17 mouse cellular contexts compared by ENCODE assay signal in the genomic region with DNA sequence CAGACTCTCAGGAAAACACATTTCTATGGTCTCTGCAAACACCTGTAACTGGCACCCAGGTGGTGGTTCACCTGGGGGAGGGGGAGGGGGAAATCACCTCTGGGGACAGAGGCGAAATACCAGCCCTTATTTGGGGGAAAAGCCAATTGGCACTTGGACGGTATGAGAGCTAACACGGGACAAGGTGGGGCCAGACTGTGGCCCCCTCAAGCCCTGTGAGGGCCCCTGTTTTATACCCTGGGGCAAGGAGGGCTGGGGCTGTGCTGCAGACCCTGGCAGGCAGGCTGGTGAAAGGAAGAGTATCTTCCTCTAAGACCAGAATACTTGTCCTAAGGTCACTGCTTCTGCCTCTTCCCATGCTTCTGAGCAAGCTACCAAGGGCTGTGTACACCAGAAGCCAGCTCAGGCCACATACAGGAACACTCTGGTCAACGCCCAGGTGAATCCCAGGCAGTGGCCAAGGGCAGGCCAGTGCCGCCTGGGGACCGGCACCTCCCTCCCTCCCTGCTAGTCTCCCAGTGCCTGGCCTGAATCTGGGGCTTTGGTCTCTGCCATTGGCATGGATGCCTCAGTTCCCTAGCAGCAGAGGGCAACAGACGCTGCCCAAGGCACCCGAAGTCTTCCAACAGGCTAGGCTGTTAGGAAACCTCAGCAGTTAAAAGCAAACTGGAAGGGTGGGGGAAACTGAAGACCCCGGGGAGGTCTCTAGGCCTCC. TPM values are rescaled to one million over a fixed set of nuclear protein-coding genes. Genes with fewer than 3 reads are reported as not detected.
DNase-seq lines count a peak whose midpoint lies in the region; ATAC-seq and TF ChIP-seq lines count a peak whose summit lies in the region.
"Had no signal": no experiment of that assay in that cellular context is flagged by ENCODE, and none has a peak within 500 bp of the region (broad histone marks: within the 10 kb centered on the region; RNA-seq: fewer than 3 reads in every experiment).

No protein-coding gene starts in this region.

- no peak overlapping the region for H3K4me2 ChIP-seq in forebrain, embryonic 13.5 days
- H3K4me2 ChIP-seq in forebrain, embryonic 16.5 days (ENCODE audit: low read length), result no peak overlapping the region
- H3K4me2 ChIP-seq in midbrain, embryonic 12.5 days (replicated peaks), result no peak overlapping the region
- H3K4me2 ChIP-seq in midbrain, postnatal 0 days (ENCODE audit: low read depth, low read length, poor library complexity, severe bottlenecking), result no peak overlapping the region
- H3K4me2 ChIP-seq in midbrain, embryonic 15.5 days, result no peak overlapping the region
- H3K4me2 ChIP-seq: heart, embryonic 12.5 days; hindbrain, embryonic 14.5 days had no signal

- no peak overlapping the region for H3K27ac ChIP-seq in forebrain, embryonic 13.5 days
- H3K27ac ChIP-seq in forebrain, embryonic 16.5 days (ENCODE audit: low read length), result no peak overlapping the region
- H3K27ac ChIP-seq in midbrain, embryonic 12.5 days (replicated peaks), result no peak overlapping the region
- H3K27ac ChIP-seq in midbrain, postnatal 0 days (ENCODE audit: low read depth, low read length), result no peak overlapping the region
- H3K27ac ChIP-seq in midbrain, embryonic 15.5 days, result no peak overlapping the region
- H3K27ac ChIP-seq: hindbrain, embryonic 14.5 days had no signal

- no peaks in the 10 kb centered on the region for H3K9me3 ChIP-seq in forebrain, embryonic 13.5 days (replicated peaks)
- no peaks in the 10 kb centered on the region for H3K9me3 ChIP-seq in forebrain, embryonic 16.5 days (ENCODE audit: control insufficient read depth, low read length)
- no peaks in the 10 kb centered on the region for H3K9me3 ChIP-seq in midbrain, embryonic 12.5 days
- H3K9me3 ChIP-seq in midbrain, postnatal 0 days (ENCODE audit: low read length), result no peaks in the 10 kb centered on the region
- H3K9me3 ChIP-seq in midbrain, embryonic 15.5 days, result no peaks in the 10 kb centered on the region
- H3K9me3 ChIP-seq: G1E; heart, embryonic 12.5 days; megakaryocyte, embryonic 14.5 days had no signal

- H3K4me3 ChIP-seq in forebrain, embryonic 13.5 days, result no peak overlapping the region
- H3K4me3 ChIP-seq in forebrain, embryonic 16.5 days (replicated peaks; ENCODE audit: low read length), result no peak overlapping the region
- H3K4me3 ChIP-seq in midbrain, embryonic 12.5 days, result no peak overlapping the region
- no peak overlapping the region for H3K4me3 ChIP-seq in midbrain, postnatal 0 days (ENCODE audit: low read depth, low read length)
- H3K4me3 ChIP-seq in midbrain, embryonic 15.5 days, result no peak overlapping the region
- H3K4me3 ChIP-seq: heart, embryonic 12.5 days; megakaryocyte, embryonic 14.5 days had no signal

- peaks cover 53% of the 10 kb centered on the region for H3K36me3 ChIP-seq in forebrain, embryonic 13.5 days (ENCODE audit: poor library complexity, severe bottlenecking)
- H3K36me3 ChIP-seq in forebrain, embryonic 16.5 days (ENCODE audit: control insufficient read depth, insufficient read depth), result no peaks in the 10 kb centered on the region; the same call in 1 of the 2 replicates
- H3K36me3 ChIP-seq in midbrain, embryonic 12.5 days, result peaks cover 59% of the 10 kb centered on the region
- peaks cover 26% of the 10 kb centered on the region for H3K36me3 ChIP-seq in midbrain, postnatal 0 days (ENCODE audit: insufficient read depth, low read length)
- H3K36me3 ChIP-seq in midbrain, embryonic 15.5 days (replicated peaks), result peaks cover 9% of the 10 kb centered on the region; the same call in 1 of the 2 replicates

- no peak for ATAC-seq in forebrain, embryonic 13.5 days
- ATAC-seq in forebrain, embryonic 16.5 days, result no peak
- no peak for ATAC-seq in midbrain, embryonic 12.5 days (ENCODE audit: low FRiP score, low read depth)
- no peak for ATAC-seq in midbrain, postnatal 0 days (ENCODE audit: low FRiP score)
- no peak for ATAC-seq in midbrain, embryonic 15.5 days (replicated peaks)

- WGBS in forebrain, embryonic 13.5 days, result 89% methylated on average over 9 of the region's 9 CpGs
- WGBS in forebrain, embryonic 16.5 days, result 84% methylated on average over 9 of the region's 9 CpGs
- 90% methylated on average over 9 of the region's 9 CpGs for WGBS in midbrain, embryonic 12.5 days
- 89% methylated on average over 9 of the region's 9 CpGs for WGBS in midbrain, postnatal 0 days
- 89% methylated on average over 9 of the region's 9 CpGs for WGBS in midbrain, embryonic 15.5 days

- peak overlapping the region; percentile 50 for H3K9ac ChIP-seq in forebrain, embryonic 13.5 days
- H3K9ac ChIP-seq in forebrain, embryonic 16.5 days (replicated peaks; ENCODE audit: low read depth, low read length), result no peak overlapping the region
- 0 out of 2 replicates have a peak overlapping the region, but pooled peaks have one; percentile 20 for H3K9ac ChIP-seq in midbrain, embryonic 12.5 days (replicated peaks)
- no peak overlapping the region for H3K9ac ChIP-seq in midbrain, postnatal 0 days (replicated peaks; ENCODE audit: low read length, poor library complexity, severe bottlenecking)
- peak overlapping the region; percentile 4; the same call in 1 of the 2 replicates for H3K9ac ChIP-seq in midbrain, embryonic 15.5 days
- H3K9ac ChIP-seq: heart, embryonic 12.5 days had no signal

- no peaks in the 10 kb centered on the region for H3K27me3 ChIP-seq in forebrain, embryonic 13.5 days
- H3K27me3 ChIP-seq in forebrain, embryonic 16.5 days (replicated peaks; ENCODE audit: control insufficient read depth, insufficient read depth, low read length), result no peaks in the 10 kb centered on the region
- no peaks in the 10 kb centered on the region for H3K27me3 ChIP-seq in midbrain, embryonic 12.5 days
- no peaks in the 10 kb centered on the region for H3K27me3 ChIP-seq in midbrain, postnatal 0 days (ENCODE audit: insufficient read depth, low read length)
- H3K27me3 ChIP-seq in midbrain, embryonic 15.5 days (replicated peaks), result no peaks in the 10 kb centered on the region
- H3K27me3 ChIP-seq: heart, embryonic 12.5 days had no signal

- no peak for TF ChIP-seq CTCF in midbrain, postnatal 0 days (IDR thresholded peaks at IDR 0.05)

- peaks cover 68% of the 10 kb centered on the region for H3K4me1 ChIP-seq in forebrain, embryonic 13.5 days
- H3K4me1 ChIP-seq in forebrain, embryonic 16.5 days (replicated peaks; ENCODE audit: control insufficient read depth, insufficient read depth, low read length), result peaks cover 34% of the 10 kb centered on the region
- H3K4me1 ChIP-seq in midbrain, embryonic 12.5 days, result peaks cover 65% of the 10 kb centered on the region
- H3K4me1 ChIP-seq in midbrain, postnatal 0 days (ENCODE audit: insufficient read depth, low read length), result 0 out of 2 replicates have a peak, but pooled peaks cover 4% of the 10 kb centered on the region
- H3K4me1 ChIP-seq in midbrain, embryonic 15.5 days, result peaks cover 67% of the 10 kb centered on the region

- no peak for DNase-seq in midbrain, postnatal 0 days (ENCODE audit: low spot score)
- DNase-seq in cerebellum, adult 8-10 months, result peak; percentile 49
- DNase-seq in gastrocnemius, postnatal 10 days, result no peak
- DNase-seq: adrenal gland, postnatal 10 days; B cell, adult 2 months; gastrocnemius, postnatal 14 days; kidney, adult 2 months; lung, adult 2 months had no signal

RNA-seq across cellular contexts. Expression of a gene that starts 7.7 kb away (rescaled TPM):
- not detected in 2 replicates for polyA plus RNA-seq in forebrain, embryonic 13.5 days (2015; fragmentation: Nextera tagmentation; extraction: Ambion mirVana)
- polyA plus RNA-seq in forebrain, embryonic 16.5 days (2015; fragmentation: Nextera tagmentation; extraction: Ambion mirVana), result 1.4 TPM in 1 of 2 replicates, not detected in the other
- polyA plus RNA-seq in midbrain, embryonic 12.5 days (2016; fragmentation: Nextera tagmentation; extraction: Ambion mirVana), result 0.45 TPM in 1 of 2 replicates, not detected in the other
- total RNA-seq in midbrain, postnatal 0 days (2014; rRNA removed), result 8.2 and 12.1 TPM in 2 replicates
- 3.2 and 4.6 TPM in 2 replicates for polyA plus RNA-seq in midbrain, postnatal 0 days (2015; fragmentation: Nextera tagmentation; extraction: Ambion mirVana)
- 0.42 and 0.98 TPM in 2 replicates for polyA plus RNA-seq in midbrain, embryonic 15.5 days (2015; fragmentation: Nextera tagmentation; extraction: Ambion mirVana)
- total RNA-seq in gastrocnemius, postnatal 10 days (2021), result 1 to 10 TPM; 1.0 to 2.5 TPM
- total RNA-seq: G1E had no signal
- polyA plus RNA-seq: G1E; heart, embryonic 12.5 days; kidney, adult 2 months; testis, adult 2 months had no signal

RNA-seq across cellular contexts. Expression of a gene that starts 8.1 kb away (rescaled TPM):
- polyA plus RNA-seq in forebrain, embryonic 13.5 days (2015; fragmentation: Nextera tagmentation; extraction: Ambion mirVana), result 39.0 and 43.8 TPM in 2 replicates
- 49.3 and 53.2 TPM in 2 replicates for polyA plus RNA-seq in forebrain, embryonic 16.5 days (2015; fragmentation: Nextera tagmentation; extraction: Ambion mirVana)
- 45.5 and 45.7 TPM in 2 replicates for polyA plus RNA-seq in midbrain, embryonic 12.5 days (2016; fragmentation: Nextera tagmentation; extraction: Ambion mirVana)
- total RNA-seq in midbrain, postnatal 0 days (2014; rRNA removed), result 109 and 118 TPM in 2 replicates
- polyA plus RNA-seq in midbrain, postnatal 0 days (2015; fragmentation: Nextera tagmentation; extraction: Ambion mirVana), result 65.0 and 70.6 TPM in 2 replicates
- polyA plus RNA-seq in midbrain, embryonic 15.5 days (2015; fragmentation: Nextera tagmentation; extraction: Ambion mirVana), result 70.6 and 75.7 TPM in 2 replicates
- 10 to 100 TPM; 28.2 to 38.1 TPM for total RNA-seq in gastrocnemius, postnatal 10 days (2021)

RNA-seq across cellular contexts. Expression of a gene that starts 21.8 kb away (rescaled TPM):
- 7.9 and 8.3 TPM in 2 replicates for polyA plus RNA-seq in forebrain, embryonic 13.5 days (2015; fragmentation: Nextera tagmentation; extraction: Ambion mirVana)
- 19.2 and 24.7 TPM in 2 replicates for polyA plus RNA-seq in forebrain, embryonic 16.5 days (2015; fragmentation: Nextera tagmentation; extraction: Ambion mirVana)
- polyA plus RNA-seq in midbrain, embryonic 12.5 days (2016; fragmentation: Nextera tagmentation; extraction: Ambion mirVana), result 8.7 and 11.7 TPM in 2 replicates
- total RNA-seq in midbrain, postnatal 0 days (2014; rRNA removed), result 254 and 288 TPM in 2 replicates
- polyA plus RNA-seq in midbrain, postnatal 0 days (2015; fragmentation: Nextera tagmentation; extraction: Ambion mirVana), result 84.2 and 97.8 TPM in 2 replicates
- polyA plus RNA-seq in midbrain, embryonic 15.5 days (2015; fragmentation: Nextera tagmentation; extraction: Ambion mirVana), result 52.0 and 54.8 TPM in 2 replicates
- 1 to 10 TPM; 4.2 to 5.1 TPM for total RNA-seq in gastrocnemius, postnatal 10 days (2021)

RNA-seq across cellular contexts. Expression of a gene that starts 48.7 kb away (rescaled TPM):
- 90.6 and 94.0 TPM in 2 replicates for polyA plus RNA-seq in forebrain, embryonic 13.5 days (2015; fragmentation: Nextera tagmentation; extraction: Ambion mirVana)
- polyA plus RNA-seq in forebrain, embryonic 16.5 days (2015; fragmentation: Nextera tagmentation; extraction: Ambion mirVana), result 87.9 and 89.5 TPM in 2 replicates
- 72.4 and 77.9 TPM in 2 replicates for polyA plus RNA-seq in midbrain, embryonic 12.5 days (2016; fragmentation: Nextera tagmentation; extraction: Ambion mirVana)
- 40.8 and 44.0 TPM in 2 replicates for total RNA-seq in midbrain, postnatal 0 days (2014; rRNA removed)
- polyA plus RNA-seq in midbrain, postnatal 0 days (2015; fragmentation: Nextera tagmentation; extraction: Ambion mirVana), result 55.9 and 59.7 TPM in 2 replicates
- polyA plus RNA-seq in midbrain, embryonic 15.5 days (2015; fragmentation: Nextera tagmentation; extraction: Ambion mirVana), result 80.6 and 81.1 TPM in 2 replicates
- total RNA-seq in gastrocnemius, postnatal 10 days (2021), result 10 to 100 TPM; 10.4 to 12.6 TPM

Comparison
In these comparisons a context has a peak if more than half of its experiments do, and no peak if none do; other contexts are left out.
1. H3K9ac ChIP-seq: peak in forebrain, embryonic 13.5 days (single experiment), midbrain, embryonic 12.5 days (single experiment) and midbrain, embryonic 15.5 days (single experiment); none in forebrain, embryonic 16.5 days (single experiment) and midbrain, postnatal 0 days (single experiment).